Mouse (Mus musculus) kidney, embryonic 15.5 days (tissue): Measurements from ENCODE around the gene Gm9573. TPM values are rescaled to one million over a fixed set of nuclear protein-coding genes. Genes with fewer than 3 reads are reported as not detected.

ENCODE experiments used
- ATAC-seq: fragments of 200-750 bp; cut with Nextera tagmentation; replicated peaks from 2 replicates; pipeline ENCODE4 v1.8.0; 2017; ENCODE audit warnings: moderate TSS enrichment; ENCODE audit not compliant: low FRiP score
- H3K27ac ChIP-seq: fragments of 300-500 bp; sonication (generic); 2 replicates; pipeline ENCODE4 v1.5.1; 2015; ENCODE audit warnings: mild to moderate bottlenecking, inconsistent platforms
- H3K27me3 ChIP-seq: fragments of 300-500 bp; sonication (generic); 2 replicates; pipeline ENCODE4 v1.6.1; 2015; ENCODE audit warnings: inconsistent platforms
- H3K36me3 ChIP-seq: fragments of 300-500 bp; sonication (generic); 2 replicates; pipeline ENCODE4 v1.6.1; 2015; ENCODE audit warnings: inconsistent platforms
- H3K4me1 ChIP-seq: fragments of 300-500 bp; sonication (generic); 2 replicates; pipeline ENCODE4 v1.6.1; 2015; ENCODE audit warnings: inconsistent platforms
- H3K4me2 ChIP-seq: fragments of 300-500 bp; sonication (generic); 2 replicates; pipeline ENCODE4 v1.6.1; 2015; ENCODE audit warnings: moderate library complexity, mild to moderate bottlenecking, inconsistent platforms
- H3K4me3 ChIP-seq: fragments of 300-500 bp; sonication (generic); replicated peaks from 2 replicates; pipeline ENCODE4 v1.5.1; 2015; ENCODE audit warnings: mild to moderate bottlenecking, inconsistent platforms
- H3K9ac ChIP-seq: fragments of 300-500 bp; sonication (generic); 2 replicates; pipeline ENCODE4 v1.6.1; 2015; ENCODE audit warnings: mild to moderate bottlenecking, inconsistent platforms
- H3K9me3 ChIP-seq: fragments of 300-500 bp; sonication (generic); replicated peaks from 2 replicates; pipeline ENCODE4 v1.6.1; 2016; ENCODE audit warnings: inconsistent platforms
- WGBS: fragments of 180-500 bp; shearing (Covaris S2); methylation state at CpG from one replicate; pipeline ENCODE4 v1.1.7; 2015; ENCODE audit warnings: mixed read lengths; 5-methylcytosine and 5-hydroxymethylcytosine counted together
- polyA plus RNA-seq: library from polyadenylated mRNA; unstranded; fragments of >200 nt; fragmentation: Nextera tagmentation; extraction: Ambion mirVana; gene quantifications from 2 replicates; pipeline ENCODE4 v1.2.1, GENCODE M21; 2015

Gene Gm9573
- polyA plus RNA-seq, 1 experiment from 2014 or later, result not detected

DNA sequence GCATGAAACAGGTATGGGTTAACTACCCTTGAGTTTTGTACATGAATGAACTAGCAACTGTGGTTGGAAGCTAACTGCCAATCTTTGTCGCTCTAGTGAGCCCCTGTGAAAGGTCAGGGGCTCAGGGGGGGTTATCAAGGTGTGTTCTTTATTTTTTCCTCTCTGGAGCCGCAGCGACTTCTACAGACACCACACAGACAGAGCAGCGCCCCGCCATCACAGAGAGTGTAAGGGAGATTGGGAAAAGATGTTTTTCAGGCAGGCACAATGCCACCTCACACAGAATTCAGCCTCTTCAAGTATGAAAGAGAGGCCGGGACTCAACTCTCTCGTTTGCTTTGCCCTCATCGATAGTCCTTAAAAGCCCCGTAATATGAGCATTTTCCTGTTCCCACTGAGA lies 34.3 kb downstream of the Gm9573 start:
- Histone ChIP-seq H3K27ac (no peak overlapping the region), H3K9ac (no peak overlapping the region), H3K4me2 (no peak overlapping the region), H3K4me1 (peaks cover 7% of the 10 kb centered on the region; the same call in 1 of the 2 replicates), H3K4me3 (no peak overlapping the region), H3K36me3 (no peaks in the 10 kb centered on the region), H3K9me3 (no peaks in the 10 kb centered on the region), H3K27me3 (0 out of 2 replicates have a peak, but pooled peaks cover 3% of the 10 kb centered on the region)
- no peak for ATAC-seq
- WGBS, result 83% methylated on average over 9 of the region's 9 CpGs

DNA sequence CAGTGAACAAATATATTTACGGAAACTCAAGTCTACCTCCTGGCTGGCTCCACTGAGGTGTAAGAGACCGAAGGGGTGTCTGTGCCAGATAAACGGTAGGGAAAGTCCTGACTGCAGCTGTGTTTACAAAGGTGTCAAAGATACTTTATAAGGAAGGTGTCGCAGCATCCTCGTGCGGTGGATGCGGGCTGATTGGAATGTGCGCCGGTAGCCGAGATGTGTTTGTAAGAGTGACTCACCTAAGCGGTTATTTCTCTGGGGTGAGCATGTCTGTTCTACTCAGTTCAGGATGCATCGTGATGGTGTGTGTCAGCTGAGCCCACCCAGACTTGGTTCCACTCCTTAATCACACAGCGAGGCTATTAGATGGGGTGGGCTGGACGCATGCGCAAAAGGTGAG lies 34.7 kb downstream of the Gm9573 start:
- H3K36me3 ChIP-seq, result no peaks in the 10 kb centered on the region
- no peak overlapping the region for H3K27ac ChIP-seq
- no peak overlapping the region for H3K4me2 ChIP-seq
- no peaks in the 10 kb centered on the region for H3K9me3 ChIP-seq
- H3K4me3 ChIP-seq, result no peak overlapping the region
- H3K4me1 ChIP-seq, result peaks cover 7% of the 10 kb centered on the region; the same call in 1 of the 2 replicates
- 87% methylated on average over 15 of the region's 15 CpGs for WGBS
- H3K27me3 ChIP-seq, result 0 out of 2 replicates have a peak, but pooled peaks cover 3% of the 10 kb centered on the region
- H3K9ac ChIP-seq, result no peak overlapping the region
- ATAC-seq, result no peak

DNA sequence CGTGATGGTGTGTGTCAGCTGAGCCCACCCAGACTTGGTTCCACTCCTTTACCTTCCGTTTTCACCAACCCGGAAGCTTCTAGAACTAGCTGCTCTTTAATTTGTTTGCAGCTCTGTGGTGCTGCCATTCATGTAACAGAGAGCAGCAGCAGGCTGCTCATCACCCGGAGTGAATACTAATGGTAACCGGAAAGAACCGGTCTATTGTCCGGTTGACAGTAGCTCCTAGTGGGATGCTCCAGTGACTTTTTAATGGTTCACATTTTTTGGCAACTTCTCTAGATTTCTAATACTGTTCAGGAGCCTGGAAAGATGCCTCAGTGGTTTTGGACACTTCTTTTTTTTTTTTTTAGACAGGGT lies 35.2 kb downstream of the Gm9573 start:
- H3K27ac ChIP-seq, result no peak overlapping the region
- H3K4me1 ChIP-seq, result peaks cover 7% of the 10 kb centered on the region; the same call in 1 of the 2 replicates

GRCm38 (mm10) chr17:35590410-35591218 lies 35.8 kb downstream of the Gm9573 start:
- ATAC-seq, result peak; percentile 52; the same call in 1 of the 2 replicates
- Histone ChIP-seq H3K9ac (no peak overlapping the region), H3K36me3 (no peaks in the 10 kb centered on the region), H3K4me2 (peak overlapping the region; percentile 46), H3K27ac (no peak overlapping the region), H3K4me1 (peaks cover 7% of the 10 kb centered on the region; the same call in 1 of the 2 replicates), H3K9me3 (no peaks in the 10 kb centered on the region), H3K27me3 (0 out of 2 replicates have a peak, but pooled peaks cover 3% of the 10 kb centered on the region), H3K4me3 (no peak overlapping the region)
- WGBS, result 33% methylated on average over 21 of the region's 21 CpGs

More for the DNA sequence above, 35.2 kb downstream of the Gm9573 start:
- Histone ChIP-seq H3K27me3 (0 out of 2 replicates have a peak, but pooled peaks cover 3% of the 10 kb centered on the region), H3K9me3 (no peaks in the 10 kb centered on the region), H3K4me2 (no peak overlapping the region), H3K36me3 (no peaks in the 10 kb centered on the region), H3K4me3 (no peak overlapping the region), H3K9ac (no peak overlapping the region)
- 93% methylated on average over 7 of the region's 7 CpGs for WGBS
- ATAC-seq, result no peak

GRCm38 (mm10) chr17:35588387-35588786 lies 38.0 kb downstream of the Gm9573 start:
- Histone ChIP-seq H3K4me1 (peaks cover 10% of the 10 kb centered on the region; the same call in 1 of the 2 replicates), H3K4me3 (no peak overlapping the region), H3K27ac (no peak overlapping the region), H3K9me3 (no peaks in the 10 kb centered on the region), H3K27me3 (no peaks in the 10 kb centered on the region), H3K4me2 (no peak overlapping the region), H3K9ac (no peak overlapping the region), H3K36me3 (no peaks in the 10 kb centered on the region)
- WGBS, result 48% methylated on average over 4 of the region's 4 CpGs
- ATAC-seq, result no peak

DNA sequence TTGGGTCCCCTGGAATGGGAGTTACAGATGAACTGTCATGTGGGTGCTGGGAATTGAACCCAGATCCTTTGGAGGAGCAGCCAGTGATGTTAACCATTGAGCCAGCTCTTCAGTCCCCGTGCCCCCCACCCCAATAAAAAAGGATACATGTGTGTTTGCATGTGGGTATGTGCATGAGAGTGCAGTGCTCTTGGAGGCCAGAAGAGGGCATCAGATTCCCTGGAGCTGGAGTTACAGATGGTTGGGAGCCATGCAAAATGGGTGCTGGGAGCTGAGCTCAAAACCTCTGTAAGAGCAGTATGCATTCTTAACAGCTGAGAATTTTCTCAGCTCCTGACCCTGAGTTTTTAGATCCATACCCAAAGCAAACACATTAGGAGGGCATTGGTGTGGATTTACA lies 39.1 kb downstream of the Gm9573 start:
- no peaks in the 10 kb centered on the region for H3K36me3 ChIP-seq
- 68% methylated on average over 1 of the region's 1 CpGs for WGBS
- H3K4me3 ChIP-seq, result no peak overlapping the region
- H3K27me3 ChIP-seq, result no peaks in the 10 kb centered on the region
- no peak overlapping the region for H3K9ac ChIP-seq
- ATAC-seq, result no peak
- H3K4me1 ChIP-seq, result peaks cover 10% of the 10 kb centered on the region; the same call in 1 of the 2 replicates
- no peak overlapping the region for H3K27ac ChIP-seq
- H3K9me3 ChIP-seq, result no peaks in the 10 kb centered on the region
- H3K4me2 ChIP-seq, result no peak overlapping the region

DNA sequence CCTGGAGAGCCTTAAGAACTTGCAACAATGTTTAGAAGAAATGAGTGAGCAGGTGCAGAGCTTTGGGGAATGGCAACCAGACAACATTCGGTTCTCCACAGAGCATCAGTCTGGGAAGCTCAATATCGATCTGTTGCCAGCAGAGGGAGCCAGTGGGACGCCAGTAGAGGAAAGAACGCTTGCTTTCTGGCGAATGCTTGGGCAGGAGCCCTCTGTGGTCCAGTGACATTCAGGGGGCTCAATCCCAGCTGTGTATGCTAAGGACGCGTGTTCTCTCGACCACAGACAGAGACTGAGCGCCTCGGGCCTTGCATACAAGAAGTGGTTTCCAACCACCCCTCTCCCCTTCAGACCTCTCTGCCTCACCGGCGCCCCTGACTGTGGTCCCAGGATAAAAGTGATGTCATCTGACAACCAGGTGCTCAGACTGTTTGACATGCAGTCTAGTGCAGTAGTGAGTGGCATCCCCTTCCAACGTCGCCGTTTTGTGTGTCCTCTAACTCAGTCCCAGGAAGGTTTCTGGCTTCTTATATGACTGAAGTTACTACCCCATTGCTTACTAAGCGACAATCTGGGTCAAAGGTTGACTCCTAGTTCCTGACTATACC lies 42.0 kb downstream of the Gm9573 start:
- peaks cover 3% of the 10 kb centered on the region; the same call in 1 of the 2 replicates for H3K4me1 ChIP-seq
- H3K36me3 ChIP-seq, result no peaks in the 10 kb centered on the region
- no peaks in the 10 kb centered on the region for H3K9me3 ChIP-seq
- H3K4me2 ChIP-seq, result peak overlapping the region; percentile 37
- H3K27me3 ChIP-seq, result no peaks in the 10 kb centered on the region
- ATAC-seq, result peak; percentile 56; the same call in 1 of the 2 replicates
- H3K9ac ChIP-seq, result no peak overlapping the region
- H3K4me3 ChIP-seq, result no peak overlapping the region
- no peak overlapping the region for H3K27ac ChIP-seq
- 17% methylated on average over 16 of the region's 16 CpGs for WGBS

- no peak overlapping the region for H3K27ac ChIP-seq
- WGBS, result 92% methylated on average over 1 of the region's 1 CpGs
- H3K4me1 ChIP-seq, result peaks cover 3% of the 10 kb centered on the region; the same call in 1 of the 2 replicates
- H3K9ac ChIP-seq, result no peak overlapping the region
- H3K36me3 ChIP-seq, result no peaks in the 10 kb centered on the region
- no peaks in the 10 kb centered on the region for H3K27me3 ChIP-seq
- H3K4me2 ChIP-seq, result no peak overlapping the region
- ATAC-seq, result no peak
- no peak overlapping the region for H3K4me3 ChIP-seq
- H3K9me3 ChIP-seq, result no peaks in the 10 kb centered on the region
Observed at GRCm38 (mm10) chr17:35582900-35583299, 43.5 kb downstream of the Gm9573 start.

- Histone ChIP-seq H3K36me3 (no peaks in the 10 kb centered on the region), H3K27me3 (no peaks in the 10 kb centered on the region), H3K4me2 (no peak overlapping the region), H3K9ac (no peak overlapping the region), H3K9me3 (no peaks in the 10 kb centered on the region), H3K4me3 (no peak overlapping the region), H3K27ac (no peak overlapping the region), H3K4me1 (peaks cover 3% of the 10 kb centered on the region; the same call in 1 of the 2 replicates)
- 21% methylated on average over 6 of the region's 6 CpGs for WGBS
- ATAC-seq, result no peak
Observed at GRCm38 (mm10) chr17:35578211-35578610, 48.2 kb downstream of the Gm9573 start.

- Histone ChIP-seq H3K9me3 (no peaks in the 10 kb centered on the region), H3K4me3 (no peak overlapping the region), H3K9ac (no peak overlapping the region), H3K4me1 (peaks cover 13% of the 10 kb centered on the region), H3K4me2 (no peak overlapping the region), H3K27ac (no peak overlapping the region), H3K27me3 (peaks cover 31% of the 10 kb centered on the region), H3K36me3 (no peaks in the 10 kb centered on the region)
- WGBS, result 94% methylated on average over 7 of the region's 7 CpGs
- ATAC-seq, result no peak
Observed at GRCm38 (mm10) chr17:35571477-35571876, 55.0 kb downstream of the Gm9573 start.

GRCm38 (mm10) chr17:35570836-35571235 lies 55.6 kb downstream of the Gm9573 start:
- Histone ChIP-seq H3K36me3 (no peaks in the 10 kb centered on the region), H3K27ac (no peak overlapping the region), H3K4me3 (no peak overlapping the region), H3K27me3 (peaks cover 35% of the 10 kb centered on the region), H3K9ac (no peak overlapping the region), H3K4me2 (no peak overlapping the region), H3K9me3 (no peaks in the 10 kb centered on the region), H3K4me1 (peaks cover 13% of the 10 kb centered on the region)
- no peak for ATAC-seq
- WGBS, result 76% methylated on average over 14 of the region's 14 CpGs
